Mouse (Mus musculus) ES-Bruce4 (cell line): Measurements from ENCODE around the gene Tfpi2.

Experiments used
- CTCF ChIP-seq: IDR thresholded peaks from one replicate; pipeline ENCODE4 v1.8.1; 2011; ENCODE audit warnings: low read depth, low read length
- POLR2A ChIP-seq: IDR thresholded peaks from one replicate; pipeline ENCODE4 v1.8.1; 2011; ENCODE audit warnings: low read length; ENCODE audit not compliant: insufficient read depth

DNA sequence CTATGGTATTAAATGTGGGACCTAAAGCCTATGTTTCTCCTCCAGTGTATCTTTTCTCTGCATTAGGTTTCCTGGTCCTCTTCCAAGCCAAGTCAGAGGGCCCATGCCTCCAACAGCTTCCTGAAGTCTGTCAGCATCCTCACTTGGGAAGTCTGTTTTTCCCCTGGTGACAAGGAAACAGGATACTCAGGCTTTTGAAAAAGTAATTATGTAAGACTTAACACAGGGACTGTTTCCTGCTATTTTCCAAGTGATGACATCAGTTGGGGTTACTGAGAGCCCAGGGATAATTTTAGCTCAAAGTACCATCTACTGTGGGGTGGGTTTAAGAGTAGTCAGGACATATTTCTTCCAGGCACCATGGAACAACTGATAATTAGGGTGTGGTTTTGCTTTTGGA lies 20.8 kb upstream of the Tfpi2 start:
- no peak for TF ChIP-seq CTCF
- no peak for TF ChIP-seq POLR2A
